Mouse (Mus musculus) MEL (cell line): ENCODE results near the gene H2-Q6. TPM values are rescaled to one million over a fixed set of nuclear protein-coding genes. Genes with fewer than 3 reads are reported as not detected.
"Not testable (repeated sequence)": the region's sequence is repeated elsewhere in the genome, so short reads cannot be mapped to it uniquely, and the experiment has no call there.

Experiments
- DNase-seq: peaks from one replicate; pipeline ENCODE4 v3.0.0; 2011; ENCODE audit warnings: low read depth, low spot score
- H3K27ac ChIP-seq: 2 replicates; pipeline ENCODE4 v1.5.1; 2012; ENCODE audit warnings: low read depth, mild to moderate bottlenecking, control low read depth, low read length, moderate library complexity; ENCODE audit not compliant: control insufficient read depth
- H3K27me3 ChIP-seq, 2 experiments: fragments of 150-350 bp in 1 of 2; sonication (generic) in 1 of 2; 2 replicates each; pipeline ENCODE4 v1.6.1; 2012; ENCODE audit warnings: low read length in 2 of 2, mild to moderate bottlenecking in 2 of 2, improper control_type of control experiment in 1 of 2, moderate library complexity in 1 of 2; ENCODE audit not compliant: insufficient read depth in 2 of 2, control insufficient read depth in 1 of 2
- H3K36me3 ChIP-seq, 2 experiments: 2 replicates each; pipeline ENCODE4 v1.6.1; 2012 to 2014; ENCODE audit warnings: low read length in 2 of 2, improper control_type of control experiment in 1 of 2, inconsistent platforms in 1 of 2, mild to moderate bottlenecking in 1 of 2; ENCODE audit not compliant: insufficient read depth in 2 of 2, control insufficient read depth in 1 of 2
- H3K4me1 ChIP-seq, 2 experiments: fragments of 150-350 bp in 1 of 2; sonication (generic) in 1 of 2; 2 replicates each; pipeline ENCODE4 v1.6.1; 2012; ENCODE audit warnings: low read length in 2 of 2, improper control_type of control experiment in 1 of 2, mild to moderate bottlenecking in 1 of 2; ENCODE audit not compliant: insufficient read depth in 2 of 2, control insufficient read depth in 1 of 2
- H3K4me3 ChIP-seq, 2 experiments: fragments of 150-350 bp in 1 of 2; sonication (generic) in 1 of 2; 2 replicates each; pipeline ENCODE4 v1.5.1; 2012; ENCODE audit warnings: low read depth in 2 of 2, low read length in 2 of 2, mild to moderate bottlenecking in 2 of 2, moderate library complexity in 2 of 2, control low read depth in 1 of 2, improper control_type of control experiment in 1 of 2; ENCODE audit not compliant: control insufficient read depth in 1 of 2, insufficient read depth in 1 of 2
- H3K79me2 ChIP-seq: 2 replicates; pipeline ENCODE4 v1.6.1; 2012; ENCODE audit warnings: mild to moderate bottlenecking, low read length, moderate library complexity; ENCODE audit not compliant: control insufficient read depth, poor library complexity, insufficient read depth
- H3K9ac ChIP-seq: 2 replicates; pipeline ENCODE4 v1.6.1; 2012; ENCODE audit warnings: low read depth, mild to moderate bottlenecking, control low read depth, low read length, moderate library complexity; ENCODE audit not compliant: control insufficient read depth, poor library complexity, severe bottlenecking
- H3K9me3 ChIP-seq: fragments of 150-350 bp; sonication (generic); replicated peaks from 2 replicates; pipeline ENCODE4 v1.6.1; 2012; ENCODE audit warnings: mild to moderate bottlenecking, low read length, improper control_type of control experiment, moderate library complexity; ENCODE audit not compliant: insufficient read depth
- polyA plus RNA-seq, 2 experiments: library from polyadenylated mRNA; stranded (reverse) in 1 of 2; unstranded in 1 of 2; fragments of >175 nt in 1 of 2; fragments of >200 nt in 1 of 2; gene quantifications; 2 replicates each; pipeline versions ENCODE4 v1.2.1 to v1.2.4; 2012; ENCODE audit warnings: low replicate concordance in 2 of 2, low read depth in 1 of 2; ENCODE audit not compliant: insufficient read length in 2 of 2, insufficient read depth in 1 of 2, missing spikeins in 1 of 2
- total RNA-seq: library from RNA; depleted of rRNA; stranded (reverse); fragments of 300-350 nt; gene quantifications from 2 replicates; pipeline ENCODE4 v1.2.3, GENCODE M21; 2012

Gene H2-Q6
- total and polyA plus RNA-seq, 3 experiments, result 1.8 to 11.7 TPM; not detected in 1

- not testable (repeated sequence) for H3K9ac ChIP-seq, H3K9me3 ChIP-seq, H3K27me3 ChIP-seq, H3K4me1 ChIP-seq, DNase-seq, H3K79me2 ChIP-seq, H3K27ac ChIP-seq, H3K4me3 ChIP-seq, H3K36me3 ChIP-seq
Observed at GRCm38 (mm10) chr17:35439295-35439747, 14.7 kb downstream of the H2-Q6 start.

DNA sequence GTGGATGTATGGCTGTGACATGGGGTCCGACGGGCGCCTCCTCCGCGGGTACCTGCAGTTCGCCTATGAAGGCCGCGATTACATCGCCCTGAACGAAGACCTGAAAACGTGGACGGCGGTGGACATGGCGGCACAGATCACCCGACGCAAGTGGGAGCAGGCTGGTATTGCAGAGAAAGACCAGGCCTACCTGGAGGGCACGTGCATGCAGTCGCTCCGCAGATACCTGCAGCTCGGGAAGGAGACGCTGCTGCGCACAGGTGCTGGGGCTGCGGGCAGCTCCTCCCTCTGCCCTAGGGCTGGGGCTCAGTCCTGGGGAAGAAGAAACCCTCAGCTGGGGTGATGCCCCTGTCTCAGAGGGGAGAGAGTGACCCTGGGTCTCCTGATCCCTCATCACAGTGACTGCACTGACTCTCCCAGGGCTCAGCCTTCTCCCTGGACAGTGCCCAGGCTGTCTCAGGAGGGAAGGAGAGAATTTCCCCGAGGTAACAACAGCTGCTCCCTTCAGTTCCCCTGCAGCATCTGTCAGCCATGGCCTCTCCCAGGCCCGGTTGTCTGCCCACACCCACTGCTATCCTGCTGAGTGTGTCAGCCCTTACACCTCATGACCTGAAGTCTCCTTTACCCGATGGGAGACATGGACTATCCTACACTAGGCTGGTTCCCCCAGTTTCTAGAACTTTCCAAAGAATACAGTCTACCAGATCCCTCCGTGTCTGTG lies 15.4 kb downstream of the H2-Q6 start:
- H3K4me3 ChIP-seq, H3K9me3 ChIP-seq, H3K27ac ChIP-seq, H3K27me3 ChIP-seq, H3K36me3 ChIP-seq, H3K4me1 ChIP-seq, H3K79me2 ChIP-seq, H3K9ac ChIP-seq, DNase-seq: not testable (repeated sequence)

DNA sequence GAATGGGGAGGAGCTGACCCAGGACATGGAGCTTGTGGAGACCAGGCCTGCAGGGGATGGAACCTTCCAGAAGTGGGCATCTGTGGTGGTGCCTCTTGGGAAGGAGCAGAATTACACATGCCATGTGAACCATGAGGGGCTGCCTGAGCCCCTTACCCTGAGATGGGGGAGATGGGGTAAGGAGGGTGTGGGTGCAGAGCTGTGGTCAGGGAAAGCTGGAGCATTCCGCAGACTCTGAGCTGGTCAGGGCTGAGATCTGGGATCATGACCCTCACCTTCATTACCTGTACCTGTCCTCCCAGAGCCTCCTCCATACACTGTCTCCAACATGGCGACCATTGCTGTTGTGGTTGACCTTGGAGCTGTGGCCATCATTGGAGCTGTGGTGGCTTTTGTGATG lies 17.7 kb downstream of the H2-Q6 start:
- not testable (repeated sequence) for H3K36me3 ChIP-seq, H3K9me3 ChIP-seq, H3K4me3 ChIP-seq, H3K27me3 ChIP-seq, H3K27ac ChIP-seq, H3K9ac ChIP-seq, H3K79me2 ChIP-seq, DNase-seq, H3K4me1 ChIP-seq

DNA sequence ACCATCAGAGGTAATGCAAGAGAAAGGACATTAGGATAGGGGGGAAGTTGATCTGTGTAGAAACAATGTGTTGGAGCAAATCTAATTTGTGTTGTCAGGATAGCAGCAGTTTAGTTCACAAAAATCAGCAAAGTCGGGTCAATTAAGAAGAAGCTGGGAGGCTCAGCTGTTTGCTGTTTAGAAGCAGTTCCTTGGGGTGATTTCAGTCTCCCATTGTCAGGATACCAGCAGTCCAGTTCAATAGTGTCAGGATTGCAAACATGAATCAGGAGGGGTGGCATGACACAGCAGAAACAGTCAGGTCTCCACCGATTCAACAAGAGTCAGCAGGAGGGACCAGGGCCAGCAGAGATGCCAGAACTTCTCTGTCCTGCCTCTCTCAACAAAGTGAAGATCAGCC lies 19.9 kb downstream of the H2-Q6 start:
- not testable (repeated sequence) for H3K79me2 ChIP-seq, H3K9me3 ChIP-seq, H3K36me3 ChIP-seq, H3K4me3 ChIP-seq, DNase-seq, H3K9ac ChIP-seq, H3K4me1 ChIP-seq, H3K27me3 ChIP-seq, H3K27ac ChIP-seq

- H3K9ac ChIP-seq, H3K27ac ChIP-seq, H3K36me3 ChIP-seq, H3K9me3 ChIP-seq, DNase-seq, H3K79me2 ChIP-seq, H3K27me3 ChIP-seq, H3K4me3 ChIP-seq, H3K4me1 ChIP-seq: not testable (repeated sequence)
Observed at GRCm38 (mm10) chr17:35458247-35458646, 33.6 kb downstream of the H2-Q6 start.

DNA sequence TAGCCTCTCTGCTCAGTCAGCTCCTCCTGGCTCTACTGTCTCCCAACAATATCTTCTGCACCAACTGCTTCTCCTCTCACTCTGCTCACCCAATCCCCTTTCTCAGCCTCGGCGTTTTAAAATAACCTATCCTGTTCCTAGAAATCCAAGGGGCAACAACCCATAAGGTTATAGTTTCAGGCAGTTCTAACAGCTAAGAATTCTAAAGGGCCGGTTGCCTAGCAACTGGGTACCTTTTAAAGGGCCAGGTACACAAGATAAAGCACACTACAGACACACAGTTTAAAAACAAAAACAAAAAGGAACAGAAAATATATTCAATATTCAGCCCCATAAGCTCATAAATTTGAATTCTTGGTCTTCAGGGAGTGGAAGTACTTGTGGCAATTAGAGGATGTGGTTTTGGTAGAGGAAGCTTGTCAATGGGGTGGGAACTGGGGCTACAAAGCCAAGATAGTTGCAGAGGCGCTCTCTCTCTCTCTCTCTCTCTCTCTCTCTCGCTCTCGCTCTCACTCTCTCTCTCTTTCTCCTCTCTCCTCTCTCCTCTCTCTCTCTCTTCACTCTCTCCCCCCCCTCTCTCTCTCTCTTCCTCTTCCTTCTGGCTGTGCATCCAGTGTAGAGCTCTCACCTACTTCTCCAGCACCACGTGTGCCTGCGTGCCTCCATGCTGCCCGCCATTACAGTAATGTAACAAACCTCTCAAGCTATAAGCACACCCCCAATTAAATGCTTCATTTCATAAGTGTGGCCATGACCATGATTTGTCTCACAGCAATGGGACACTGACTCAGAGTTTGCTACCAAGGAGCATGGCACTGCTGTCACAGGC lies 36.1 kb downstream of the H2-Q6 start:
- not testable (repeated sequence) for H3K27me3 ChIP-seq, H3K9me3 ChIP-seq, H3K9ac ChIP-seq

More for the DNA sequence above, 36.1 kb downstream of the H2-Q6 start:
- H3K36me3 ChIP-seq, H3K4me1 ChIP-seq, H3K4me3 ChIP-seq, DNase-seq, H3K79me2 ChIP-seq, H3K27ac ChIP-seq: not testable (repeated sequence)
